Mouse (Mus musculus) CH12.LX (cell line): Measurements from ENCODE around the gene Tbl3. TPM values are rescaled to one million over a fixed set of nuclear protein-coding genes. Genes with fewer than 3 reads are reported as not detected.
A peak's percentile ranks its signal among the peaks of the same experiment; 100 is the strongest.

Source experiments
- DNase-seq: peaks from one replicate; pipeline ENCODE4 v3.0.0-alpha.2; 2013; ENCODE audit errors: extremely low read depth
- H3K27ac ChIP-seq: 2 replicates; pipeline ENCODE4 v1.5.1; 2012; ENCODE audit warnings: low read depth, mild to moderate bottlenecking, control low read depth, moderate library complexity; ENCODE audit not compliant: insufficient read depth
- H3K27me3 ChIP-seq: replicated peaks from 2 replicates; pipeline ENCODE3; 2012; ENCODE audit warnings: inconsistent platforms
- H3K36me3 ChIP-seq, 2 experiments: replicated peaks in 1 of 2; 2 replicates each; pipeline versions ENCODE3 to v1.6.1; 2012; ENCODE audit warnings: inconsistent platforms in 1 of 2, low read length in 1 of 2, mild to moderate bottlenecking in 1 of 2, mixed read lengths in 1 of 2, moderate library complexity in 1 of 2; ENCODE audit not compliant: control insufficient read depth in 1 of 2, insufficient read depth in 1 of 2
- H3K4me1 ChIP-seq, 2 experiments: 2 replicates each; pipeline ENCODE4 v1.6.1; 2012; ENCODE audit warnings: inconsistent platforms in 1 of 2, moderate library complexity in 1 of 2; ENCODE audit not compliant: insufficient read depth in 2 of 2, control insufficient read depth in 1 of 2
- H3K4me2 ChIP-seq: 2 replicates; pipeline ENCODE4 v1.6.1; 2012; ENCODE audit warnings: low read depth, mild to moderate bottlenecking, control low read depth; ENCODE audit not compliant: poor library complexity, insufficient read depth, severe bottlenecking
- H3K4me3 ChIP-seq, 3 experiments: fragments of 150-350 bp in 1 of 3; sonication (generic) in 1 of 3; replicated peaks in 1 of 3; 2 replicates each; pipeline versions ENCODE3 to v1.5.1; 2011 to 2012; ENCODE audit warnings: low read depth in 2 of 3, low read length in 2 of 3, mild to moderate bottlenecking in 2 of 3, moderate library complexity in 2 of 3, control low read depth in 1 of 3, improper control_type of control experiment in 1 of 3, inconsistent platforms in 1 of 3, mixed read lengths in 1 of 3; ENCODE audit not compliant: poor library complexity in 1 of 3
- H3K79me2 ChIP-seq: replicated peaks from 2 replicates; pipeline ENCODE4 v1.6.1; 2012; ENCODE audit warnings: mild to moderate bottlenecking, moderate library complexity; ENCODE audit not compliant: control insufficient read depth, poor library complexity, insufficient read depth, severe bottlenecking; ENCODE audit errors: extremely low read depth
- H3K9ac ChIP-seq: 2 replicates; pipeline ENCODE4 v1.6.1; 2012; ENCODE audit warnings: low read depth, mild to moderate bottlenecking, control low read depth, moderate library complexity; ENCODE audit not compliant: insufficient read depth
- H3K9me3 ChIP-seq: replicated peaks from 2 replicates; pipeline ENCODE3; 2012; ENCODE audit warnings: low read length, inconsistent platforms, mixed read lengths
- BHLHE40 ChIP-seq: IDR thresholded peaks from 2 replicates; pipeline ENCODE4 v1.6.1; 2011; ENCODE audit warnings: mild to moderate bottlenecking, low read depth, low read length, improper control_type of control experiment
- CHD1 ChIP-seq: IDR thresholded peaks from 2 replicates; pipeline ENCODE4 v1.6.1; 2012; ENCODE audit warnings: low read depth, low read length, improper control_type of control experiment, inconsistent platforms
- CHD2 ChIP-seq: IDR thresholded peaks from 2 replicates; pipeline ENCODE4 v1.6.1; 2011; ENCODE audit warnings: low read length, improper control_type of control experiment
- CTCF ChIP-seq, 2 experiments: IDR thresholded peaks in 1 of 2; conservative IDR thresholded peaks in 1 of 2; 2 replicates each; pipeline ENCODE4 v1.5.1; 2011 to 2012; ENCODE audit warnings: low read depth in 2 of 2, low read length in 2 of 2, improper control_type of control experiment in 1 of 2, inconsistent platforms in 1 of 2, mild to moderate bottlenecking in 1 of 2, moderate library complexity in 1 of 2
- E2F4 ChIP-seq: IDR thresholded peaks from 2 replicates; pipeline ENCODE4 v1.6.1; 2011; ENCODE audit warnings: low read depth, low read length, improper control_type of control experiment; ENCODE audit not compliant: insufficient replicate concordance
- ELF1 ChIP-seq: IDR thresholded peaks from 2 replicates; pipeline ENCODE4 v1.6.1; 2014; ENCODE audit warnings: low read depth, mild to moderate bottlenecking, inconsistent platforms, low read length, improper control_type of control experiment
- EP300 ChIP-seq: IDR thresholded peaks from 2 replicates; pipeline ENCODE4 v1.6.1; 2011; ENCODE audit warnings: low read length, improper control_type of control experiment
- ETS1 ChIP-seq: conservative IDR thresholded peaks from 2 replicates; pipeline ENCODE4 v1.6.1; 2012; ENCODE audit warnings: low read depth, mild to moderate bottlenecking, inconsistent platforms, low read length, improper control_type of control experiment, moderate library complexity
- GABPA ChIP-seq: IDR thresholded peaks from 2 replicates; pipeline ENCODE4 v1.6.1; 2012; ENCODE audit warnings: low read depth, low read length, improper control_type of control experiment, inconsistent platforms; ENCODE audit not compliant: insufficient replicate concordance
- IRF4 ChIP-seq: IDR thresholded peaks from 2 replicates; pipeline ENCODE4 v1.6.1; 2014; ENCODE audit warnings: low read depth, mild to moderate bottlenecking, inconsistent platforms, low read length, improper control_type of control experiment
- JUN ChIP-seq: IDR thresholded peaks from 2 replicates; pipeline ENCODE4 v1.6.1; 2011; ENCODE audit warnings: low read depth, mild to moderate bottlenecking, low read length, improper control_type of control experiment, moderate library complexity; ENCODE audit not compliant: insufficient read depth
- JUND ChIP-seq: conservative IDR thresholded peaks from 2 replicates; pipeline ENCODE4 v1.6.1; 2011; ENCODE audit warnings: low read depth, low read length, improper control_type of control experiment
- MAFK ChIP-seq: IDR thresholded peaks from 2 replicates; pipeline ENCODE4 v1.6.1; 2011; ENCODE audit warnings: low read length, improper control_type of control experiment; ENCODE audit not compliant: insufficient replicate concordance
- MAX ChIP-seq: IDR thresholded peaks from 2 replicates; pipeline ENCODE4 v1.6.1; 2011; ENCODE audit warnings: low read length, improper control_type of control experiment
- MAZ ChIP-seq: IDR thresholded peaks from 2 replicates; pipeline ENCODE4 v1.6.1; 2012; ENCODE audit warnings: low read depth, mild to moderate bottlenecking, inconsistent platforms, low read length, improper control_type of control experiment, moderate library complexity
- MEF2A ChIP-seq: IDR thresholded peaks from 2 replicates; pipeline ENCODE4 v1.6.1; 2014; ENCODE audit warnings: low read depth, mild to moderate bottlenecking, inconsistent platforms, low read length, improper control_type of control experiment, borderline replicate concordance
- MXI1 ChIP-seq: IDR thresholded peaks from 2 replicates; pipeline ENCODE4 v1.6.1; 2011; ENCODE audit warnings: mild to moderate bottlenecking, low read depth, low read length, improper control_type of control experiment
- MYC ChIP-seq: IDR thresholded peaks from 2 replicates; pipeline ENCODE4 v1.6.1; 2011; ENCODE audit warnings: low read depth, mild to moderate bottlenecking, improper control_type of control experiment, low read length
- NELFE ChIP-seq: IDR thresholded peaks from 2 replicates; pipeline ENCODE4 v1.6.1; 2011; ENCODE audit warnings: low read depth, low read length, improper control_type of control experiment
- NRF1 ChIP-seq: IDR thresholded peaks from 2 replicates; pipeline ENCODE4 v1.6.1; 2014; ENCODE audit warnings: low read depth, mild to moderate bottlenecking, inconsistent platforms, low read length, improper control_type of control experiment, moderate library complexity
- PAX5 ChIP-seq: IDR thresholded peaks from 2 replicates; pipeline ENCODE4 v1.6.1; 2012; ENCODE audit warnings: low read length, inconsistent platforms, mixed read lengths
- POLR2A ChIP-seq: IDR thresholded peaks from 2 replicates; pipeline ENCODE4 v1.6.1; 2011; ENCODE audit warnings: low read depth, mild to moderate bottlenecking, improper control_type of control experiment, low read length
- RAD21 ChIP-seq: IDR thresholded peaks from 2 replicates; pipeline ENCODE4 v1.6.1; 2011; ENCODE audit warnings: low read depth, mild to moderate bottlenecking, low read length, improper control_type of control experiment, moderate library complexity
- RCOR1 ChIP-seq: conservative IDR thresholded peaks from 2 replicates; pipeline ENCODE4 v1.6.1; 2012; ENCODE audit warnings: low read depth, mild to moderate bottlenecking, inconsistent platforms, low read length, improper control_type of control experiment
- SMC3 ChIP-seq: IDR thresholded peaks from 2 replicates; pipeline ENCODE4 v1.6.1; 2011; ENCODE audit warnings: low read depth, low read length, improper control_type of control experiment
- TBP ChIP-seq: conservative IDR thresholded peaks from 2 replicates; pipeline ENCODE4 v1.6.1; 2011; ENCODE audit warnings: low read depth, low read length, improper control_type of control experiment
- UBTF ChIP-seq: IDR thresholded peaks from 2 replicates; pipeline ENCODE4 v1.6.1; 2012; ENCODE audit warnings: low read depth, mild to moderate bottlenecking, inconsistent platforms, low read length, improper control_type of control experiment, moderate library complexity
- USF1 ChIP-seq: IDR thresholded peaks from 2 replicates; pipeline ENCODE4 v1.6.1; 2014; ENCODE audit warnings: low read depth, mild to moderate bottlenecking, inconsistent platforms, low read length, improper control_type of control experiment
- USF2 ChIP-seq: conservative IDR thresholded peaks from 2 replicates; pipeline ENCODE4 v1.6.1; 2011; ENCODE audit warnings: low read depth, low read length, improper control_type of control experiment
- ZC3H11A ChIP-seq: IDR thresholded peaks from 2 replicates; pipeline ENCODE4 v1.6.1; 2012; ENCODE audit warnings: low read depth, mild to moderate bottlenecking, inconsistent platforms, low read length, improper control_type of control experiment
- ZKSCAN1 ChIP-seq: IDR thresholded peaks from 2 replicates; pipeline ENCODE4 v1.6.1; 2012; ENCODE audit warnings: low read depth, inconsistent platforms, low read length, improper control_type of control experiment, borderline replicate concordance
- ZNF384 ChIP-seq: IDR thresholded peaks from 2 replicates; pipeline ENCODE4 v1.6.1; 2012; ENCODE audit warnings: low read depth, low read length, improper control_type of control experiment, inconsistent platforms
- dilution Hi-C: fragments of 300-500 bp; cut with MboI; formaldehyde crosslinking; loops from 2 replicates; pipeline ENCODE4 v1.14.3; 2020; ENCODE audit warnings: low sequenced_read_pairs; ENCODE audit not compliant: extremely low pct_unique_long_range_greater_than_20kb, extremely low pct_ligation_motif_present
- in situ Hi-C: fragments of 300-500 bp; cut with MboI; formaldehyde crosslinking; loops from 3 replicates; pipeline ENCODE4 v1.14.3; 2019; ENCODE audit warnings: low sequenced_read_pairs, low pct_ligation_motif_present, low pct_unique_long_range_greater_than_20kb, mixed read lengths
- polyA plus RNA-seq: library from polyadenylated mRNA; unstranded; fragments of >175 nt; gene quantifications from 2 replicates; pipeline ENCODE4 v1.2.1, GENCODE M21; 2012; ENCODE audit warnings: low read depth; ENCODE audit not compliant: insufficient read length
- total RNA-seq, 2 experiments: library from RNA; depleted of rRNA; stranded (reverse); fragments of 300-350 nt in 1 of 2; fragments of >200 nt in 1 of 2; gene quantifications; 2 replicates each; pipeline ENCODE4 v1.2.3; 2012 to 2014

Gene Tbl3
- total and polyA plus RNA-seq, 3 experiments = 98.0 to 105 (median 104) TPM

- H3K27ac ChIP-seq = no peak overlapping the region
- peaks cover 40 to 55% of the 10 kb centered on the region in 2 experiments for H3K36me3 ChIP-seq
- dilution Hi-C loops = no loop called here
Observed at GRCm38 (mm10) chr17:24697985-24698384, 9.5 kb downstream of the Tbl3 start.

GRCm38 (mm10) chr17:24696011-24696697, 11.3 kb downstream of the Tbl3 start, which contains the start of the genes Gfer and Noxo1:
Gfer (minus strand) TSS chr17:24696156.
Noxo1 (plus strand) TSS chr17:24696234.
- no peaks in the 10 kb centered on the region for H3K9me3 ChIP-seq
- H3K27ac ChIP-seq = peak within 1 kb of the TSS; percentile 41
- peaks cover 25 to 46% of the 10 kb centered on the region in 2 experiments for H3K36me3 ChIP-seq
- peaks cover 11 to 53% of the 10 kb centered on the region in 2 experiments for H3K4me1 ChIP-seq
- peak within 1 kb of the TSS; percentile 79 to 87 (median 85) for H3K4me3 ChIP-seq
- dilution Hi-C loops (no loop called here), in situ Hi-C loops (no loop called here)
- no peaks in the 10 kb centered on the region for H3K27me3 ChIP-seq
- peak; percentile 72 for DNase-seq
- H3K79me2 ChIP-seq = no peaks in the 10 kb centered on the region
- H3K9ac ChIP-seq = peak within 1 kb of the TSS; percentile 72
- H3K4me2 ChIP-seq = peak within 1 kb of the TSS; percentile 70
- TF ChIP-seq EP300 = no peak
- TF ChIP-seq ETS1 = no peak
- TF ChIP-seq MXI1 = peak; percentile 85
- TF ChIP-seq E2F4 = no peak
- no peak; the same call in 1 of the 2 replicates for TF ChIP-seq RAD21
- TF ChIP-seq ZNF384 = no peak
- TF ChIP-seq ELF1 = peak; percentile 27; the same call in 1 of the 2 replicates
- peak; percentile 48; the same call in 1 of the 2 replicates for TF ChIP-seq NRF1
- no peak for TF ChIP-seq UBTF
- no peak for TF ChIP-seq ZC3H11A
- TF ChIP-seq CTCF (conservative IDR thresholded peaks at IDR 0.05 in 1 of 2, IDR thresholded peaks at IDR 0.05 in 1 of 2; ENCODE audit: low read depth in 2 of 2, low read length in 2 of 2) = peak in 1 of 2 experiments; percentile 18; a peak in 2 of 4 replicates
- TF ChIP-seq MAZ = no peak
- TF ChIP-seq MYC = peak; percentile 31; the same call in 1 of the 2 replicates
- TF ChIP-seq CHD1 = no peak
- TF ChIP-seq JUND = no peak
- TF ChIP-seq MAX = no peak
- no peak for TF ChIP-seq RCOR1
- TF ChIP-seq BHLHE40 = peak; percentile 74
- TF ChIP-seq JUN = no peak
- no peak for TF ChIP-seq USF2
- no peak for TF ChIP-seq SMC3
- TF ChIP-seq GABPA = no peak
- TF ChIP-seq ZKSCAN1 = no peak
- no peak for TF ChIP-seq PAX5
- no peak for TF ChIP-seq MAFK
- no peak for TF ChIP-seq IRF4
- TF ChIP-seq MEF2A = no peak
- peak; percentile 84 for TF ChIP-seq POLR2A
- no peak for TF ChIP-seq CHD2
- TF ChIP-seq NELFE = 0 out of 2 replicates have a peak, but pooled peaks have one; percentile 44
- TF ChIP-seq USF1 = no peak
- TF ChIP-seq TBP = no peak

More at GRCm38 (mm10) chr17:24697985-24698384, 9.5 kb downstream of the Tbl3 start:
- TF ChIP-seq SMC3 (no peak), CHD2 (0 out of 2 replicates have a peak, but pooled peaks have one; percentile 17)
- Histone ChIP-seq H3K4me1 (peaks cover 6 to 48% of the 10 kb centered on the region in 2 experiments), H3K9me3 (no peaks in the 10 kb centered on the region), H3K27me3 (no peaks in the 10 kb centered on the region), H3K4me3 (no peak overlapping the region), H3K4me2 (no peak overlapping the region), H3K9ac (no peak overlapping the region), H3K79me2 (no peaks in the 10 kb centered on the region)
- in situ Hi-C loops = no loop called here
- DNase-seq = no peak
